Mouse (Mus musculus) induced T-regulatory cell, adult 2 months (primary cell): ENCODE measurements at regions not wholly inside any gene's neighbourhood (a gene's known extent, or its start where the extent isn't known, plus 50 kb on each side); places are given as distances from the start of the nearest gene placed in this dataset.

ENCODE experiments used
- DNase-seq: peaks from one replicate; pipeline ENCODE4 v3.0.0-alpha.2; 2012; ENCODE audit warnings: low read depth

DNA sequence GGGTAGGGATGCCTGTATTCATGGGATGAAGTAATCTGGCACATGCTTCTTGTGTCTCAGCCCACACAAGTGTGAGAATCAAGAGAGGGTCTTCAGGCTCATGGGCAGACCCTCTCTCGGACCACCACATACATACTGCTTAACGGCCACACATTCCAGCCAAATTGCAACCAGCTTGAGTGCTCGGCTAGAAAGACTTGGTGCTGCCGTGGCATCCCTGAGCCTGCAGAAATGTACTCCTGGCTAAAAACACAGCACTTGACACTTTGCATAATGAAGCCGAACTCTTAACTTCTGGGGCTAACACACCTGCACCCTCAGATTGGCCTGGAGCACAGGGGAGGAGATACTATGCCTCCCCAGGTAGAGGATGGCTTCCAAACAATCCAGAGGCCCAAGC, 461.6 kb upstream of the 3110018I06Rik start:
- DNase-seq, result no peak

DNA sequence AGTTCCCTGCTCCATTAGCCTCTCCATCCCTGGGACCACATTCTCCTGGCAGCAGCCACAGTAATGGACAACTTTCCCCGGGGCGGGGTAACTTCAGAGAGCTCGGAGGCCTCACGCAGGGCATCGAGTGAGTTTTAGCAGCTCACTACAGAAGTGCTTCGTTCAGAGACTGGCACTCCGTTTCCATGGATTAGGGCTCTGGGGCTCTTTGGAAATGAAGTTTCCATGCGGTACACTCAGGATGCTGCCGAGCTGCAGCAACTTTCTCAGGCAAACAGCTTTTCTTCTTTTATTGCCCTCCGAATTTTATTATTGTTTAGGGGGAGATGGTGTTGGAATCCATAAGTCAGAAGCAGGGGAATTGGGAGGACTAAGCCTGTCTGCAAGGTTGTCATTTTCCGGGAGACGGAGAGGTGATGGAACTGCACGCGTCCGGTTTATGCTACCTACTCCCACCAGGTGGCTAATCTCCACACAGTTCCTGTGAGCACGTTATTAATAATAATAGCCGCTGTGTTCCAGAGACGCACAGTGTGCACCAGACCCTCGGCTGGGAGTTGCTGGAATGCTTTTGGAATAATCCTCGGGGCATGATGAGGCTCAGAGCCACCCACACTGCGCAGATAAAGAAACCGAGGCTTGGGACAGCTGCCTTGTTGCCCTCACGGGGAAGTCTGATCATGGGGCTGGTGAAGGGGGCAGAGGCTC, 460.4 kb upstream of the 3110018I06Rik start:
- no peak for DNase-seq

GRCm38 (mm10) chr12:107028985-107029384, 459.4 kb upstream of the 3110018I06Rik start:
- DNase-seq, result no peak

- no peak for DNase-seq
These were observed 452.1 kb upstream of the 3110018I06Rik start for GRCm38 (mm10) chr12:107036357-107036756.

- no peak for DNase-seq
These were observed 446.3 kb upstream of the 3110018I06Rik start for GRCm38 (mm10) chr12:107041927-107042652.

DNA sequence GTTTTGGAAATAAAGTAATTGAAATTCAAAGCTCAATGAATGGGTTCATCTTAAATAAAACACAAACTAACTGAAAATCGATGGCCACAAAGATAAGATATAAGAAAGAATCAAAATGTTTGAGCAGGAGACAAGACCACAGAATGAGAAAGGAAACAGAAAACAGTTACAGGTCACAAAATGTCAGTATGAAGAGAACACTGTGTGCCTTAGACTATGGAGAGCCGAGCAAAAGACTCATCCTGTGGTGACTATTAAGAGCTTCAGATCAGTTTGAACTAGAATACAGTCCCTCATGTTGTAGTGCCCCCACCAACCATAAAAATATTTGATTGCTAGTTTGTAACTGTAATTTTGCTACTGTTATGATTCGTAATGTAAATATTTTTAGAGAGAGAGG, 441.9 kb upstream of the 3110018I06Rik start:
- peak; percentile 61 for DNase-seq

DNA sequence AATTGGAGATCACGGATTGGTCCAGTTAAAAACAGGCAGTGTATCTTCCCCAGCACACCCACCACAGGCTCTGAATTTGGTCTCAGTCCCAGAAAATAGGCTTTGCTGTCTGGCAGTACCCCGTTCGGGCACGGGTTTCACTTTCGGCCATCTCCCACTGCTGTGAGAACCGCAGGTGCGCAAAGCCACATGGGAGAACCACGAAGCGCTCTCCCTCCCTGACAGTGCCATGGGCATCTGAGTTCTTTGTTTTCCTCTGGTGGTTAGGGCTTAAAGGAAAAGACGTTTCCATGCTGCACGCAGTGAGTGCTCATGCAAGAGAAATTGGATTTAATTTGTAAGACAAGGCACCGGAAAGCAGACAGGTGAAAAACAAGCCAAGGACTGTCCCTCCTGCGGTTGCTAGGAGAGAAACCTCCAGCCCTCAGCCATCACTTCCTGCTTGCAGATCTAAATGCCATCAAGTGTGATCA, 441.3 kb upstream of the 3110018I06Rik start:
- DNase-seq, result peak; percentile 84

DNA sequence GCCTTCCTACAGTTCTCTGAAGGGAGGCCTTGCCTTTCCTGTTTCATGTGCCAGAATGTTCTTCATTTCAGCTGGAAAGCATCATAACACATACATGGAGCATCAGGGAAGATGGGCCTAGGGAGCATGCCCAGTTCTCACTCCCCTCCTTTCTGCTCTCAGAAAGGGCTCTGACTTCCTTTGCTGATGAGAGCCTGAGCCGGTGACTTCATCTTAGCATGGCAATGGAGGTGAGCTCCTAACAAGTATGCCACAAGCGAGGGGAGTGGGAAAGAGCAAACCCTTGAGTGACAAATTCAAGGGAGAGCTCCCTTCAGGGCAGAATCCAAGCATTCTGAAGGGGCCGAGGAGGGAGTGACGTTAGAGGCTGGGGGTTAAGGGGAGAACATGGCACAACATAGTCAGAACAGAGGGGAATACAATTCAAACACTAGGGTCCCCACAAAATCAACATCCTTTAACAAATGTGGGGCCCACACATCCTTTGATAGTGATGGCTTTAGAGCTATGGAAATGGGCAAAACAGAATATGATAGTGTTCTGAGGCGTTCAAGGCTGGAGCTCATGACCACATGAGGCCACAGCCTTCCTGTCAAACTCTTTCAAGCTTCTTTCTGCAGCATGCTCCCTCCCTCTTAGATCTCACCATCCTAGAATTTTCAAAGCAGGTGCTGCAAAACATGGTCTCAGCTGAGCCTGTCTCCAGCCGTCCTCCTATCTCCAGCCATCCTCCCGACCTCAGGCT, 437.4 kb upstream of the 3110018I06Rik start:
- no peak for DNase-seq

- no peak for DNase-seq
These were observed 436.3 kb upstream of the 3110018I06Rik start for GRCm38 (mm10) chr12:107052136-107052535.

DNA sequence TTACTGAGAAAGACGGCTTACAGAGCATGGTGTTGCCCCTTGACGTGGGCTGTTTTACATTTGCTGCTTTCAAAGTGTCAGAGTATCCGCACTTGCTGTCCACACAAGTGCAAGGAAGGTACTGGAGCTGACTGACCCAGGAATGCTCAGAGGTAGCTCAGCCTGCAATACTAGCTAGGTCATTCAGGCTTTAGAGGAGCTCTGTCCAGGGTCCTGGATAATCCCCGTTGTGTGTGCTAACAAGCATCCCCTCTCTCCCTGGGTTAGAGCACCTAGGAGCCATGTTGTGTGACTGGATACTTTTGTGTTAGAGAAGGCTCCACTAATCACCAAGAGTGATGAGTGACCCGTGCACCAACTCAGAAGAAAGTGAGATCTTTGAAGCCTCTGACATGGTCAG, 431.9 kb upstream of the 3110018I06Rik start:
- DNase-seq, result peak; percentile 27

GRCm38 (mm10) chr12:107060514-107060913, 427.9 kb upstream of the 3110018I06Rik start:
- no peak for DNase-seq

DNA sequence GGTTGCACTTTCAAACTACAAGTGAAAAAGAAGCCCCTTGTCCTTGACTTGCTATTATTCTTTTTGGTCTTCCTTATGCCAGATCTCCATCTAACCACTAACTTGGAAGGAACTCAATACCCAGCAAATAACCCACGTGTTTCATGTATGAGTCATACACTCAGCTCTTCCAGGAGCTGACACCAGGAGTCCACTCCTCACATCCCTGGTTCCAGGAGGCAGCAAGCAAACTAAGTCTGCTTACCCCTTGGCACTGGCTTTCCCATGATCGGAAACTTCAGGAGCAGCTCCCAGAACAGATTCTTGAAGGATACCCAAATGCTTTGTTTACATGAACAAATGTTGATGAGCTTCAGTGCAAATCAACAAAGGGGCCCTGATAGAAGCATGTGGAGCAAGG, 421.1 kb upstream of the 3110018I06Rik start:
- no peak for DNase-seq

- no peak for DNase-seq
These were observed 405.9 kb upstream of the 3110018I06Rik start for GRCm38 (mm10) chr12:107082541-107082940.

DNA sequence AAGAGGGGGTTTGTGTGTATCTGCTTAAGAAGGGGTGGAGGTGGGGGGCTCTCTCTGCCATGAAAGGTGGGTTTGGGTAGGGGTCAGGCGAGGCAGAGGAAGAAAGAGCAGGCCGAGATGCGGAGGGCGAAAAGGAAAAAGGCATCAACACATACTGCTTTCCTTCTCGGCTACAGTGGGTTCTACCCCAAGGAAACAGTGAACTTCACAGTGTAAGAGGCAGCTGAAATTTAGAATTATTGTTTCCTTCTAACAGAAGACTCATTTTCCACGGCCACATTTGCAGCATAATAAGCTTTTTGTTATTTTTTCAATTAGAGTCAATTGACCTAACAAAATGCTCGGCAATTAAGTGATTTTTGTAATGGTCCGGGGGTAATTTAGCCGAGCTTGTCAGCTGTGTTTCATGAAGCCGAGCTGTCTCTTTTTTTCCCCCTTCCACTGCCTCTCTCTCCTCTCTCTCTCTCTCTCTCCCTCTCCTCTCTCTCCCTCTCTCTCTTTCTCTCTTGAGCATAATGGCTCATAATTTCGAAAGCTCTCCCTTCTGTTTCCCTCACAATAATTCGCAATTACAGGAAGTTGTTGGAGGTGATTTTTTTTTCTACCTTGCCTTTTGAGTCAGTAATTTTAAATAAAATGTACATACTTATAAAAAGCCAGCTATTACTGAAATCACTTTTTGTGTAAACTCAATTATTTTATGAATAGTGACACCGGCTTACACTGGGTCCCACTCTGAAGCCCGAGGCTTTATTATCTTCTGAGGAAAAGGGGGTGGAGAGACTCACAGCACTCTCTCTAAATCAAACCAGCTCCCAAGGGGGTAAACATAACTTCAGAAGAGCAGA, 403.1 kb upstream of the 3110018I06Rik start:
- DNase-seq, result no peak

DNA sequence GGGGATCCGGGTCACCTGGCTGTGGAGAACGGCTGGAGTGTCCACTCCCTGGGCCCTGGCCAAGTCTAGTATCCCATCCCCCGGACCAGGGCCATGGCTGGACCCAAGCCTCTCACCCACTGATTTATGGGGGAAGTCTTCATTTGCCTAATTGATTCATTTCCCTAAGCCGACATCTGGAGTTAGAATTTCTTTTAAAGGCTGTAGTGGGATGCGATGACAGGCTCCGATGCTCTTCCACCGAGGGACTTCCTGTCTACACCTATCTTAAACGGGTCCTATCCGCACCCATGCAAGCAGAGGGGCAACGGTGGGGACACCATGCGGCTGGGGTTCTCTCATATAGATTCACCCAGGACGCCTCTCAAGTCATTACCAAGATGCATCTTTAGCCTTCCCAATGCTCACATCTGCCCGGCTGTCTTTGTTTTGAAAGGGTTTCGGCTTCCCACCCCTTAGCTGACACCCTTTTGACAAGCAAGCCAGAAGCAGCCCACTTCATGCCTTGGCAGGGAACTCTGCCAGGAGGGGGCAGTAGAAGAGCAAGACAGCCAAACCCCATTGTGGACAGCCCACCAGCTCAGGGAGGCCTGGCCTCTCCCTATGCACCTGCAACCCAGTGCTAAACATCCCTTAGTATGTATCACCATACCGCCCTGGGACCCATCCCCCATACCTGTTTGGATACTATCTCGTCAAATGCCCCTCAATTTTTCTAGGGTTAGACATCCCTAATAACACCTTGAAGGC, 402.4 kb upstream of the 3110018I06Rik start:
- peak; percentile 88 for DNase-seq

DNA sequence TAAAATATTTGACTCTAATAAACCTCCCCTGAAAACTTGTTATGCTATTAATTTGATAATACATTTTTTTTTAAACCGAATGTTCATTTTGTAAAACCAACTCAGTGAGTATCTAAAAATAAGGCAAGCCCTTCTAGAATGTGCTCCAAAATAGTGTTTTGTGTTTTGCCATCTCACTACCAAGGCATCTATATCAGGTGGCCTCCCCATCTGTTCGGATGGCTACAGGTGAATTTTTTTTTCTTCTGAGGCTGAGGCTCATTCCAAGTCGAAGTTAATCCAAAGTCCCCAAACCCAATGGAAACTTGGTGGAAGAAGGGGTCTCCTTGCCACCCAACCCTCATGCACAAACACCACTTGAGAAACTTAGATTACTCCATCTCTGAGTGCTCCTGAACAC, 396.3 kb upstream of the 3110018I06Rik start:
- DNase-seq, result no peak

DNA sequence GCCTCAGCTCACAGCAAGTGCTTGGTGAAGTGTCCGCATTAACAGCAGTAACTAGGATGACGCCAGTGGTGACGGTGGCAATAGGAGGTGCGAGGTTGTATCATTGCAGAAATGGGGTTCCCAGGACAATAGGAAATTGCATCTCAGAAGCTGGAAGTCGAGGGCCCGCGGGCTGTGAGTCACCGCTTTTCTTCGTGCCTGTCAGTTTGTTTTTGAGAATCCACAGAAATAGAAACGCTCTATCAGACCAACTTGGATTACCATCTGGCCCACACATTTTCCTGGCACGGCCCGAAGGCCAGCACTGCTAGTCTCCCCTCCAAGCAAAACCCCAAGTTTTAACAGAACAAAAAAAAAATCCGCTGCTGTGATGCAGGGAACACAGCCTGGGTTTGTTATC, 395.1 kb upstream of the 3110018I06Rik start:
- DNase-seq, result no peak

DNA sequence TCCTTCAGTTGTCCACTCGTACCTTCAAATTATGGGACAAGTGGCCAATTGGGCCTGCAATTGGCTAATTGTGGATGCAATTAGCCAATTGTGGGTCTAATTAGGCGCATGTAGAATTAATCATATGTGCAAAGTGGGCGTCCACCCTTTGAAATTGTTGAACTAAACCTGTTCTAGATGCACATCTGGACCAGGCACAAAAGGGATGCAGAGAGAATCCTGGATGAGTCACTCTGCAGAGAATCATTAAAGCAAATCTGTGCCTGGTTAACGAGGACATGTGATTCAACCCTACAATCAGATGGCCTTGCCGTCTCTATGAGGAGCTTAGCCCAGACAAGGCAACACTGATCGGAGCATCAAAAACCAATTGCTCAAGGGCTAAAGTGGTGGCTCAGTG, 393.0 kb upstream of the 3110018I06Rik start:
- DNase-seq, result no peak

GRCm38 (mm10) chr12:107104570-107104969, 383.9 kb upstream of the 3110018I06Rik start:
- no peak for DNase-seq

DNA sequence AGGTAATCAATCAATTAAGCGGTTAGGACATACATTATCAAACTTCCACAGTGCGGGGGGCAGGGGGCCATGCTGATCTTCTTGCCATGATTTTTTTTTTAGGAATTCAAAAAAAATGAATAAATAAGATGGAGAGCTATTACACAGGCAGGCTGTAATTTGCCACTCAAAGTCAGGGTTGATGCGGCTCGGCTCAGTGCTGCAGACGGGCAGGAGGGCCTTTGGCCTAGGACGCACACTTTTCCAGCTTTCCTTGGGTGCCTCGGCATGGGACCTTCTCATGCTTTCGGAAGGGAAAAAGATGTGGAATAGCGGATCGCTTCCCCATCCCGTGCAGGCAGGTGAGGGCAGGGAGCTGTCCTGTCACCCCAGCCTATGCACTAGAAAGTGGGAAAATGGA, 383.4 kb upstream of the 3110018I06Rik start:
- no peak for DNase-seq
